Mouse (Mus musculus) left cerebral cortex, adult 9 months (tissue): ENCODE results near the gene Fbxw4.

Source experiments
- DNase-seq, 2 experiments: peaks; one replicate each; pipeline ENCODE4 v3.0.0; 2022; ENCODE audit warnings: low spot score in 2 of 2

The Fbxw4 gene

DNA sequence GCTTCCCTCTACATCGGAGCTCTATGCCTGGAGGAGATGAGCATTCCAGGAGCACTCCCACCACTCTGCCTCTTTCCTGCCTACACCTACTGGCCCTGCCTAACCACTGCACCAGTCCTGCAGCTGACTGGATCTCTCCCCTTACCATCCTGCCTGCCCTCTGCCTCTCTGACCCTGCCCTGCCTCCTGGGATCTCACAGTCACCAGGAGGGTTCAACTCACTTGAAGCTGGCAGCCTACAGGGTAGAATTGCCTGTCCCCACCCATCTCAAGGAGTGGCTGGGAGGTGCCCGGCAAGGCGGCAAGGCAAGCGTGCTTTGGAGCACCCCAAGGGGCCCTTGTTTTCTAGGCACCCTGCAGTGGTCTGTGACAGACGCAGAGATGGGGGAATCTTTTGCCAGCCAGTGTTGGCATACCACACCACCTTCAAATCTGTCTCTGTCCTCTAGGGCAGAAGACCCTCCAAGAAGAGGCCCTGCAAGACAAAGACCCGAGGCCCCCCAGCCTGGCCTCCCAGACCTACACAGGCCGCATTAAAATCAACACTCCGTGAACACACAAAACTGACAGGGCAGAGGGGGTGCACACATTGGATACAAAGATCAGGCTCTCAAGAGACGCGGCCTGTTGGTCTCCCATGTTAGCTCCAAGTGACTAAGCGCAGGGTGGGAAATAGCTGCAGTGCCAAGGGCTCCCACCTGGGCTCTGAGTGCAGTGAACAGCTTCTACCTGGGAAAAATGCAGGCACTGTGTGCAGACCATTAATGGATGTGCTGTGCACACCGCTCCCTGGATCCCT is 44.5 kb downstream of the Fbxw4 start:
- no peak for DNase-seq

DNA sequence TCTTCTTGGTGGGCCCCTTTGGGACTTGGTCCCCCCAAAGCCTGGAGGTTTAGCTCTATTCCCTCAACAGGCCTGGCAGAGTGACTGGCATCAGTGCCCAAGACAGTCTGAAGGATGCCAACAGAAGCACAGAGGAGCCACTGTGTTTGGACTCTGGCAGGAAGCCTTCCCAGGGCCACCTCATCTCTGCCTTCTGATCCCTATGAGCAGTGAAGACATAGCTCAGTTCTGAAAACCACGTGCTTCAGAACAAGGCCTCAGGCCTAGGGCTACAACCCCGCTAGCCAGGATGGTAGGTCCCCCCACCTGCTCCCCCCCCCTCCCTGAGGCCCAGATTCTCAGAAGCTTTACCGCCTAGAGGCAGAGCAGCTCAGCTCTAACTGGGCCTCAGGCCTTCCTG is 45.2 kb downstream of the Fbxw4 start:
- DNase-seq: no peak

DNA sequence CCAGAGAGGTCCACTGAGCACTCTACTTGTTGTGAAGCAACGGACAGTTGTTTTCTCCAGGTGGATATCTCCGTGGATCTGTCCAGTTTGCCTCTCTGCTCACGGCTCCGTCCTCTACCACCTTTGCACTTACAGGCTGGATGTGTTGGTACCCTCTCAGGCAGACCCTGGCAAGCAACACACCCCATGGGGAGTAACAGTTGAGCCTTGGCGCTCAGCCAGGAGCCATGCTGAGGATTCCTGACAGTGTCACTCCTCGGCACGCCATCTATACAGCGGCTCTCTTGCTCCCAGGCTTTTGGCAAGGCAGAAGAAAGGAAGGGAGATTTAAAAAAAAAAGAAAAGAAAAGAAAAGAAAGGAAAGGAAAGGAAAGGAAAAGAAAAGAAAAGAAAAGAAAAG is 45.7 kb downstream of the Fbxw4 start:
- DNase-seq: no peak

DNA sequence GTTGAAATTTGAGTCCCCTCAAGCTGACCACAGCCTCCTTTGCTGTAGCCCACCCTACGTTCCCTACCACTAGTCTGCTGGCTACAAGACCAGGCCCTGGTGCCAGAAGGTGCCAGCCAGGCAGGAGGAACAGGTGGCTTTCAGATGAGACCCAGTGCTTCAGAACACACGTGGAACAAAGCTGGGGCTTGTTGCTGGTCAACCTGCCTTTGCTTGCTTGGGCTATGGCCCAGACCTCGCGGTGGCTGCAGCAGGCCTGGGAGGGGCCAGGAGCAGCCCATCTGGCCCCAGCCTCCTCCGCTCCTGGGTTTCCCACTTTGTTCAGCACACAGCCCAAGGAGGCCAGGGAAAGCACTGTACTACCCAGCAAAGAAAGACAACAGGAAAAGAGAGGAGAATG is 49.3 kb downstream of the Fbxw4 start:
- no peak for DNase-seq

DNA sequence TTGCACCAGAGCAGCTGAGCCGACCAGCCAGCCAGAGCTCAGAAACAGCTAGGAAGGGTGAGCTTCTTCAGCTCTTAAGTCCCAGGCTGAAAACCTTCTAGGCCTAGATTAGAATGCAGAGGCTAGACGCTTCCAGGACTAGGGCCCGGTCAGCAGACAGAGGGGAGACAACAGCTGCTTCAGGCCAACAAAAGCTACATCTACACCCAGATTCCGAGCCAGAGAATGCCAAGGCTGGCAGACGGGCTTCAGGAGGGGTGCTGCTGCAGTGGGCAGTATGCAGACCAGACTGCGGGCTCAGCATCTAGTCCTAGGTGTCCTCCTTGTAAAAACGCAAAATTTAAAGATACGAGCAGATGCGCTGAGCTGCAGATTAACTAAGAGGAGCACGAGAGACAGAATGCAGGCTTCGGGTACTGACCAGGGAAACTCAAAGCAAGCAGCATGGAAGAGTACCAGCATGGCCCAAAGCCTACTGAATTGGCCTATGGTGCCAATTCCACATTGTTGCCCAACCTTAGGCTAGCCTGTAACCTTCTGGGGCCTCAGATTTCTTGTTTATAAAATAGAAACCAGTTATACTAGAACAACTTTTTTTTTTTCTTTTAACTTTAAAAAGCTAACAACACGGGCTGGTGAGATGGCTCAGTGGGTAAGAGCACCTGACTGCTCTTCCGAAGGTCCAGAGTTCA is 51.3 kb downstream of the Fbxw4 start:
- DNase-seq: no peak

DNA sequence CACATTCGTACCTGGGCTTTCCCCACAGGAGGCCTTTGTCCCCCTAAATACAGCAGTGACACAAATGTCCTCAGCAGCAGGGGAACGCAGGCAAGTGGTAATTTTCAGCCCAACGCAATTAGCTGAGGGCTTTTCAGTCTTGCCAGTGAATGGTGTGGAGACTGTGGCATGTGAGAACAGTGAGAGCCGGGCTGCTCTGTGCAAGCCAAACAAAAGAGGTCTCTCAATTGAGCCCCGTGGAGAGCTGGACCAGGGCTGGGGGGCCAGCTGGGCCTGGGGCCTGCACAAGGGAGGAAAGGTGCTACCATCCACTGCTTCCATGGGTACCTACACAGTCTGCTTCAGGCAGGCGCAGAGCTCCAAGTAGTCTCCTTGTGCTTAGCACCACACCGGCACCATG is 52.6 kb downstream of the Fbxw4 start:
- DNase-seq: no peak

DNA sequence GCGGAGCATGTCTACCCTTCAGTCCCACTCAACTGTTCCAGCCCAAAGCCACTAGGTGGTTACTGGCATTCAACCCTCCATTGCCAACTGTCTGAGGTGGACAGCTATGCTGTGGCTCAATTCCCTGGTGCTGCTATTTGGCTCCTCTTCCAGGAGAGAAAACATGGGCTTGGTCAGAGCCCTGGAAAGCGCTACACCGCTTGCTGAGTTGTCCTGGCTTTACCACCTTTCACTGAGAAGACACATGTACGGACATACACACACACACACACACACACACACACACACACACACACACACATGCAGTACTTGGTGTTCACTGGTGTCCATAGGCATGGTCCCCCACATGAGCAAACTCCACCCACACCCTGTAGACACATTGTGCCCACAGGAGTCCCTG is 53.4 kb downstream of the Fbxw4 start:
- DNase-seq: no peak

DNA sequence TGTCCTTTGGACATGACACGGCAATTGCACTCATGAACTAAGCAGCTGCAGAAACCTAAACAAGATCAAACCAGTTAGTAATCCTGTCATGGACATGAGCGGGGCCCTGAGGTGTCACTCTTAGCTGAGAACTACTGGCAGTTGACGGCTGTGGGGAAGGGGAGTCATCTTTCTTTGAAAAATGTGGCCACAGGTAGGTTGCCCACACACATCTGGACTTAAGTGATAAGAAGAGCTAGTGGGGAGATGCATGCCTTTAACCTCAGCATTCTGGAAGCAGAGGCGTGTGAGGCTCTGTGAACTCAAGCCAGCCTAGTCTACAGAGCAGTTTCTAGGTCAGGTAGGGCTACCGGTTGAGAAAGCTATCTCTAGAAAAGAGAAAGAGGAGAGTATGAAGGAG is 57.5 kb downstream of the Fbxw4 start:
- no peak for DNase-seq

DNA sequence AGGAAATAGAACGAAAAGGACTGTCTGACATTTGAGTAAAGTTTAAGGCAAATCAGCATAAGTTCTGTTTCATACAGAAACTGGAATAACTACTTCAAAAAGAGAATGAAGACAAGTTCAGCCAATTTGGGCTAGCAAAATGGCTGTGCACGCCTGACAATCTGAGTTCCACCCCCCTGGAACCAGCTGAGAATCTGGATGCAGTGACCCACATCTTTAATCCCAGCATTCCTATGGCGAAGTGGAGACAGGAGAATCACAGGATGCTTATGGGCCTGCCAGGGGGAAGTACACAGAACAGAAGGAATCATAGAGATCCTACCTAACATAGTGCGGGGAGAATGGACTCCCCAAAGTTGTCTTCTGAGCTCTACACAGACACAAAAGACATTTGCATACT is 63.0 kb downstream of the Fbxw4 start:
- DNase-seq: no peak

DNA sequence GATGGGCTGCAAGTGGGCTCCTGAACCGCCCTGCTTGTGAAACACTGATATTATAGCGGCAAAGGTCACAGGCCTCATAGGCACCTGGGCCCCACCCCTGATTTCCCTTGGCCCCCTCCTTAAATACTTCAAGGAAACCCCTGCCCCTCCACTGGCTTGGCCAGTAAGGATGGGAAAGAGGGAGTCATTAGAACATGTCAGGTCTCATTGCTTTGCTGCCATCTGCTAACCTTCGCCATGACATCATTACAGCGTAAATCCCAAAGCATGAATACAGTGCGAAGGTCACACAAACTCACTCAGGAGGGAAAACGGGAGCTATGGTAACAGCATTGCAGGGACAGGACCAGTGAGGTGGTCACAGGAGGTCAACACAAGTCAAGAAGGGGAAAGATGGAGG is 63.7 kb downstream of the Fbxw4 start:
- no peak for DNase-seq

DNA sequence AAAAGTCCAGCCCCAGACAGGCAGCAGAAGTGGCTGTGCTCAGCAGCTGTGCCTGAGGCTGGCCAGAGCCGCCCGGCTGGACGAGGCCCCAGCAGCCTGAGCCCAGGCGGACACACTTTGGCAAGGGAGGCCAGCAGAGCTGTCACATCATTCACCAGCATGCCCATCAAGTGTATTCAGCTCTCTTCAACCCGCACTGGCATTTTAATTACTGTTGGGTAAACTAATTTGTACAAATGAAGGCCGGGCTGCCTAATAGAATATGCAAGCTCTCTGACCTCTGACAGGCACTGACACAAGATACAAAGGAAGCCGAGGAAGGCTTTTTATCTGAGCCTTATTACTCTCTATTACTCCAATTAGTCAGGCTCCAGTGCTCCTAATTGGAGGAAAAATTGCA is 64.1 kb downstream of the Fbxw4 start:
- DNase-seq: peak in 1 of 2 experiments; percentile 30

DNA sequence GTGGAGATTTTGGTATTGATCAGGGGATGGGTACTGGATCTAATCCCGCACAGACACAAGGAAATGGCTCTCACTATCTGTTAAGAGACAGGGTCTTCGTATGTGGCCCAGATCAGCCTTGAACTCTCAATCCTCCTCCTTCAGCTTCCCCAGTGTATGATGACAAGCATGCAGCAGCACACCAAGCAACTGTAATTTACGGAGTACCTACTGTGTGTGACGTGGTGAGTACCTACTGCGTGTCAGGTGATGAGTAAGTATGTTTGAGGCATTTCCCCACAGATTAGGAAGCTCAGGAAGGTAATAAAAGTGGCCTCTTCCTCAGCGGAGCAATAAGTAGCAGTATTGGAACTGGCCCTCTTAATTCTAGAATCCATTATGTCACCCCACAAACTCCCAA is 64.6 kb downstream of the Fbxw4 start:
- DNase-seq: no peak

DNA sequence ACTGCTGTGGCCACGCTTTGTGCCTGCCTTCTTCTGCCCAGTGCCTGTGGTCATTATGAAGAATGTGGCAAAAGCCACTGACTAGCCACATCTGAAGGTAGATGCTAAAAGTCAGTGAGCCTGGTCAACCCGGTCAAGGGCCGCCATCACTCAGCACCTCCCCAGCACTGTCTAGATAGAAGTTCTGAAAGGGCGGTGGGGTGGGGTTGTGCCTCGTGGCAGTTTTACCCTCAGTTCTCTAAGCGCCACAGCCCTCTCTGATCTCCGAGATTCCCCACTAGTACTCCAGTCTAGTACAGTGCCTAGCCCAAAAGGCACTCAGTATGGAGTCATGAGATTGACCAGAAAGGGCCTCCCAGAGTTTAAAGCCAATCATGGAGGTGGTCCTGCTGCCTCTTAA is 66.0 kb downstream of the Fbxw4 start:
- no peak for DNase-seq

DNA sequence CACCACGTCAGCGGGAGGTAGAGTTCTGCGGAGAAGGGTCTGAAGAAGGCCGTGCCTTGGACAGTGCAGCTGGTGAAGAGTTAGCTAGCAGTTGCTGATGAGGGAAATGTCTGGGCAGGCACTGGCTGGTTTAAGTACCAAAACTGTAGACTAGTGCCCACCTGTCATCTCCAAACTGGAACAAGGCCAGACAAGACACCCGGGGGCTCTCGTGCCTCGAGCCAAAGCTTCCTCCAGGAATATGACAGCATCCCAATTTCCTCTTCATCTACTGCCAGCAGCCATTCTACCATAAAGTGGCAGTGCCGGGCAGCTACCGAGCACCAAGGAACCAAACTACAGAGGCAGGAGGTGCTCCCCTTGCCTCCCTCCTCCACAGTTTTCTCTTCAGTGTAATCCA is 67.2 kb downstream of the Fbxw4 start:
- no peak for DNase-seq

DNA sequence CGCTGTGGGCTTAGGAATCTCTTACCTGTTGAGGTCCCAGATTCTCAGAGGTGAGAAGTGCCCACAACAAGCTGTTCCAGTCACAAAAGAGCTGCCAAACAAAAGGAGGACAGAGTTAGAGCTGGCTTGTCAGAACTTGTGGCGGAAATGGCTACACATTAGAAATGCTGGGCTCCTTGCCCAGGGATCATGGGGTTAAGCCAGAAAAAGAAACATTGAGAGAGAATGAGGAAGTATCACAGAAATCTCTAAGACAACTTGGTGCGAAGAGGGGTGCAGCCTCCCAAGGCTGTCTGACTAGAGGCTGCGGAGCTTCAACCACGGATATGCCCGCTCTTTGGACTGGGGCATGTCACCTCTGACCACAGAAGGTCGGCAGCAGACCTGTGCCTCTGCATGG is 68.4 kb downstream of the Fbxw4 start:
- peak in 1 of 2 experiments; percentile 40 for DNase-seq

DNA sequence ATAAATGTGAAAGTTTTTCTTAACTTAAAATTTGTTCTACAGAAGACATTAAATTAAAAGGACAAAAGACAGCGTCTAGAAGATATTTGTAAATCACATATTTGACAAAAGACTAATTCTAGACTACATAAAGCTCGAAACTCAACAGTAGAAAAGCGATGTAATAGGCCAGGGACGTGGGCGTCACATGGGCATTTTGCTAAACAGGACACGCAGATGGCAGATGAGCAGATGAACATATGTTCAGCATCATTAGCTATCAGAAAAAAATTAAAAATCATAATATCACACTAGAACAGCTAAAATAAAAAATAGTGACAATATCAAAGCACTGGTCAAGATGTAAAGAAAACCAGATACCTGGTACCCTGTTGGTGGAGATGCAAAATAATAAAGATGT is 70.4 kb downstream of the Fbxw4 start:
- DNase-seq: no peak

DNA sequence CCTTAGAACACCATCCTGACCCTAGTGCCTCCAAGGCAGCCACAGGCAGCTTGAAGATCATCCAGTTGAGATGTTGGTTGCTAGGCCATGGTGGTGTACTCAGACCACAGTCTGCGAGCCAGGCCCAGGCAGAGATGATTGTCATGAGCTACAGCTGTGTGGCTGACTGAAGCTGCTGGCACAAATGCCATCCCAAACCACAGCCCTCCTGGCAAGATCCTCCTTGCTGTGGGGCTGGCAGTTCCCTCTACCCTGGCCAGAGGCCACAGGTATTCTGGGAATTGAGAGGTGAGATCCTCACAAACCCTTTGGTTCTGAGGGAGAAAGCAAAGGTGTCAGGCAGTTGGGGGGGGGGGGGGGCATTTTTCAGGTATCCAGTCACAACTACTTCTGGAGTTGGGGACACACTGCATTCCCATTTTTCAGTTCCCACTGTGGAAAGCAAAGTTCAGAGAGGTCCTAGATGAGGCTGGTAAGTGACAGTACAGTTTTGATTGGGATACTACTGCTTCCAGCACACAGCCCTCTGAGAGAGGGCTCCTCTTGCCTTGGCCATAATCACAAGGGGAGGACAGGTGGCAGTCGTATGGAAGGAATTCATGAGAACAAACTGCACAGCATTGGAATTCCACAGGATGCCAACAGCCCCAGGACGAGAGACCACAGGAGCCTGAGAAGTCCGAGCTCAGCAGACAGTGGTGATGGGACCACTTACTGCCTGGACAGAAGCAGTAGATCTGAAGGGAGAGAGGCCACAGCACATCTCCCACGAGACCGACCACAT is 72.4 kb downstream of the Fbxw4 start:
- DNase-seq: no peak

DNA sequence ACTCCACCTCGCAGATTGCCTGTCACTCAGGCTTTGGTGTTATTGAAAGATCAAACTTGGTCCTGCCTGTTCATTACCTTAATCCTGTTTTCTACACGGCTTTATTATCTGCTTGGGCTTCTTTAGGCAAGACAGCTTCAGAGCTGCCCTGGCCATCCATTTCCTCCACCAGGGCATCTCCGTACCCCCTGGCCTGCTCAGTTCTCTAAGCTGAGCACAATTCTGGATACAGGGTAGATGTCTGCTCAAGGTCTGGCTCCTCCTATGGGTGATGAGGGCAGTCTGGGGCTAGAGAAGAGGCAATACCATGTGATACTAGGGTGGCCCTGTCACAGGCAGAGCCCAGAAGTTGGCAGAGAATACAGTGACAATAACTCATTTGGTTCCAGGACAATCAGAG is 73.3 kb downstream of the Fbxw4 start:
- DNase-seq: no peak

DNA sequence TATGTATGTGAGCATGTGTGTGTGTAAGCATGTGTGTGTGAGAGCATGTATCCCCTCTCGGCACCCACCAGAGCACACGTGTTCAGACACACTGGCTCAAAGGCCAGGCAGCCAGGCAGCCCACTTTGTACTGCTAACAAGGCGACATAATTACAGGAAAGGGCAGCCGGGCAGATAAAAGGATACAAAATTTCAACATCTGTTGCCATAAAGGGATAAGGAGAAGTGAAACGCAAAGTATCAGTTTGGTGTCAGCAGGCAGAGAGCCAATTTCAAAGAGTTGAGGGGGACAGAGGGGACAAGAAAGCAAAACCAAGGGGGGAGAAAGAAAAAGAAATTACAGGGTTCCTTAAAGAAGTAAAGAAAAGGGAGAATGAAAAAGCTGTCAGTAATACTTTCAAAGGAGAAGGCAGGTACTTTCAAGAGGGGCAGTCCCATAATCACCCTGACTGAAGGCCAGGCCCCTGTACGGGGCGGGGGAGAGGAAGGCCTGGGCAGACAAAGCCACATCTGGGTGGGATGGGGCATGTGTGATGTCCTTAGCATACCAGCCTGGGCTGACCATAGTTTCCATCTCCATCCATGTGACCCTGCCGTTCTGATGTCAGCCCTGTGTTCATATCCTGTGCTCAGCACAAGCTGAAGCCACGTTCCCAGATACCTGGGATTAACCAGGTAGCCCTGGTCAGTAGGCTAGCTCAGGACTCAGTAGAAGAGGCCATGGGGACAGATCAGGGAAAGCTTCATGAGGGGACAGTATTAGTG is 75.1 kb downstream of the Fbxw4 start:
- DNase-seq: no peak

DNA sequence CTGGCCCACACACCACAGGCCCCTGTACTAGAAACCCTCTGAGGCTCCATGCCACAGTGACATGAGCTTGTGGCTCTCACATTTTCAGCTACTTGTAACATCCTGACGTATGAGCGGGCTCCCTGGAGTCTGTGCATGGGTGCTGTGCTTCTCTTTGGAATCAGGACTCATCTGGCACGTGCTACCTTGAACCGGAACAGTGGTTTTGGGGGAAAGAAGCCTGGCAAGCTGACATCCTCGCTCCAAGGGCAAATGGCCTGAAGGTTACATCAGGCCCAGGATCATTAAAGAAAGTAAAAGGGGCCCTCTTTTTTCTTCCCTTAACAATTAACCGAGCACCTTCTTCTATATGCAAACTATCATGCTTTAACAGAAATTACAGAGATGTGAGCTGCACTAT is 77.0 kb downstream of the Fbxw4 start:
- no peak for DNase-seq

DNA sequence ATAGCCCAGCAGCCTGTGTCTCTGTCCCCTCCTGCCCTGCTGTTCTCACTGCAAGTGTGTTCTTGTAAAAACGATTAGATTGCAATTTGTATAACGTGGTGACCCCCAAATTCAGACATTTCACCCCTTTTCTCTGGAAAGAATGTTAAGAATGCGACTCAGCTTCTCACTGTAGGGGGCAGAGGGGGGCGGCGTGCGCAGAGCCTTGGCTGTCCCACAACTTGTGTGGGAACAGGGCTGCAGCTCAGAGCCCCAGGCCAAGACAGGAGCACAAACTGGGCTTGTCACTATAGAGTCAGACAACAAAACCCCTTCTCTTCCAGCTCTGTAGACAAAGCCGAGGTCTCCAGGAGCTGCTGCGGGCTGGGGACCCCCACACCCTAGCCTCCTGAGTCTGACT is 78.0 kb downstream of the Fbxw4 start:
- no peak for DNase-seq

DNA sequence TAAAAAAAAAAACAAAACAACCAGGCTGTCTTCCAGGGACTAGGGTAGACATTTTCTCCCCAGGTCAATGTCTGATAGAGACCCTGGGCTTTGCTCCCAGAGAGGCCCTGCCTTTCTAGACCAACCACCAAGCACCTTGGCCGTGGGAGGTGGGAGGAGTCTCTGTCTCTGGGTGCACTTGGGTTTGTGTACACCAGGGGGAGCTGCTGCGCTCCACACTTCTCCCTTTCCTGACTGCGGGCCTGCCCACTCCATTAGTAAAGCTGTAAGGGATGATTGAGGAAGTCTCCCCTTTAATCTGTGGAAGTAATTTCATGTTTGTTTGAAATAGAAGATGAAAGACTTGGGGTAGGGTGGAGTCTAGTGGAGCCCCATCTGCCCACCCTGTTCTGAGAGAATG is 78.9 kb downstream of the Fbxw4 start:
- DNase-seq: peak in 1 of 2 experiments; percentile 38
